Mouse (Mus musculus): ENCODE results near the gene Tsg101.

The Tsg101 gene

DNA sequence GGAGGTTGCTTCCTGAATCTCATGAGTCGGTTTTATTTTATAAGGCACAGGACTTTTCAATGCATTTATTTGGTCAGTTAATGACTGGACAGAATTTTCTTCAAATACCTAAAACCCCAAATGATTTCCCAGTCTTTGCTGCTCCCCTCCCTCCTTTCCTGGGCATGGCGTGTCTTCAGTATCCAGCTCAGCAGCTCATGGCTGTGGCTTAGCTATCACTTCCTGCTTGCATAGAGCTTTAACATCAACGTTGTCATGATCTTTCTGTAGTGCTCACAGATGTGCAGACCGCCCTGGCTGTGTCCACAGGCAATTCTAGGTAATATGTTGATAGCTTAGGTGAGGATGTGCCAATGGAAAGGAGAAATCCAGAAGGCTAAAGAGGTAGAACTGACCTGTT is 47.8 kb downstream of the Tsg101 start:
- DNase-seq = no peak

DNA sequence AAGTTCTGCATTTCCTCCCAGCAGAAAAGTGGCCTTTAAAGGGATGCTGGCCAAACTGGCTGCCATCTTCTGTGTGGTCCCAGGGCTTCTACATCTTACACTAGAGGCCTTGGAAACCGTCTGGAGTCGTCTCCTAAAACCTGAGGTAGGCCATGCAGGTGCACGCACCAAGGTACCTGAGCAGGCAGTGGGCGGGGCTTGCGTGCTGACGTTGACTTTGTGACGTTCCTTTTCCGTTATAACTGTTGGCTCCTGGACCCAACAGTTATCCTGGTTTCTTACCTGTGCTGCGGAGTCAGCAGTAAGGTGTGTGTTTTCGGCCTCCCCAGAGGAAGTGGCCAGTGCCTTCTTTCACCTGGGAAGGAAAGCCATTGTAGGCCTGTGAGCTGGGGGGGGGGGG is 58.8 kb downstream of the Tsg101 start, which contains the start of gene Ldhc:
Gene Ldhc, plus strand, starts transcription at position 208 of the 400 bp plus-strand sequence.
- DNase-seq = no peak

DNA sequence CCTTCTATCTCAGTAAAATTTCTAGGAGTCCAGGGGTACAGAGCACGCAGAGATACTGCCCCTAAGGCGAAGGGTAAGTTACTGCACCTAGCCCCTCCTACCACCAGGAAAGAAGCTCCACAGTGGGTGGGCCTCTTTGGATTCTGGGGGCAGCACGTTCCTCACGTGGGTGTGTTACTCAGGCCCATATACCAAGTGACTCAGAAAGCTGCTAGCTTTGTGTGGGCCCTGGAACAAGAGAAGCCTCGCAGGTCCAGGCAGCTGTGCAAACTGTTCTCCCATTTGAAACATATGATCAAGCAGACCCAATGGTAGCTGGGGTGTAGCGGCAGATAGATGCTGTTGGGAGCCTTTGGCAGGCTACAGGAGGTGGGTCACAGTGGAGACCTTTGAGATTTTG is 60.7 kb downstream of the Tsg101 start:
- DNase-seq = no peak

DNA sequence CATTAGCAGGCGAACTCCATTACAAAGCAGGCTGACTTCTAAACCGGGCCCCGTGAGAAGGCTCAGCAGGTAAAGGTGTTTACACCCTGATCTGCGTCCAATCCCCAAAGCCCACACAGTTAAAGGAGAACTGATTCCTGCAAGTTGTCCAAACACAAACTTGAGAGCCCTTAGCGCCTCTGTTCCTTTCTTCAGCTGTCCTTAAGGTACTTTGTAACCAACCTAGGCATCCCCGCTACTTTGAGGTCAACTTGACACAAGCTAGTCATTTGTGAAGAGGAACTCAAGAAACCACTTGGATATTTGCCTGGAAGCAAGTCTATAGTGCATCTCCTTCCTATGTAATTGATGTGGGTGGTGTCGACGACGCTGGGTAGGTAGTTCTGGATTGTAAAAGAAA is 62.3 kb downstream of the Tsg101 start:
- DNase-seq = no peak

DNA sequence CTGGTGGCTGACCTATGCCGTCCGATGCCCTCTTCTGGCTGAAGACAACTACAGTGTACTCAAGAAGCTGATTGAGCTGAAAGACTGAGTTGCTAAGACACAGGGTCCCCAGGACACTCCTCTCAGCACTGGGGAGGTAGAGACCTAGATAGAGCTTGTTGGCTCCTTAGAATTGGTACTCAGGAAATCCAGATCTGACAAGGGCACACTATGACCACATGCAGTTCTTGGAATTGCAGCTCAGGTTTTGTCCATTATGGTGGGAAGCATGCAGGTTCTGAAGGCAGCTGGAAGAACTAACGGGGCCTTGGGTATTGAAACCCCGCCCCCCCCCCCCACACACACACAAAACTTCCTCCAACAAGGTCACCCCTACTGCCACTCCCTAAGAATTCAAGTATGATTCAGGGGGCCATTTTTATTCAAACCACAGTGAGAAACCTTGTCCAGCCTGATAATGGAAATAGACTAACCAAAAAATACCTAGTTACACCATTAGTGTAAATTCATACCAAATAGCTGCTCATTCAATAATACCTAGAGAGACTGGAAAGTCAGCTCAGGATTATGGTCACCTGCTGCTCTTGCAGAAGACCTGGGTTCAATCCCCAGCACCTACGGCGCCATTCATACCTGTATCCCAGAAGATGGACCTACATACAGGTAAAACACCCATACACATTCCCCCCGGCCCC is 63.8 kb downstream of the Tsg101 start:
- no peak for DNase-seq

DNA sequence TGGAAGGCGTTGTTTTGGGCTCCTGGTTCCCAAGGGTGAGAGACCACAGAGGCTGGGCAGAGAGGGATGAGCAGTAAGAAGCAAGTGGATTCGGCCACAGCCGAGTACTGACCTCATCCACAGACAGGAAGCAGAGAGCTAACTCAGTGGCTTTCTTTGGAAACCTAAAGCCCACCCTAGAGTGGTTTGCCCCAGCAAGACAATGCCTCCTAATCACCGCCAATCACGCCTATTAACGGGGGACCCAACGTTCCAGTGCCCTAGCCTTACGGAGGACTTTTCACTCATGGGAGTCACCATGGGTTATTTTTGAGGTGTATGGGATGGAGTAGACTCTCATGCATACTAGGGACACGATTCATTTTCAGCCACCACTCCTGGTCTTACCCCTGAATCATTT is 66.4 kb downstream of the Tsg101 start:
- DNase-seq = no peak

DNA sequence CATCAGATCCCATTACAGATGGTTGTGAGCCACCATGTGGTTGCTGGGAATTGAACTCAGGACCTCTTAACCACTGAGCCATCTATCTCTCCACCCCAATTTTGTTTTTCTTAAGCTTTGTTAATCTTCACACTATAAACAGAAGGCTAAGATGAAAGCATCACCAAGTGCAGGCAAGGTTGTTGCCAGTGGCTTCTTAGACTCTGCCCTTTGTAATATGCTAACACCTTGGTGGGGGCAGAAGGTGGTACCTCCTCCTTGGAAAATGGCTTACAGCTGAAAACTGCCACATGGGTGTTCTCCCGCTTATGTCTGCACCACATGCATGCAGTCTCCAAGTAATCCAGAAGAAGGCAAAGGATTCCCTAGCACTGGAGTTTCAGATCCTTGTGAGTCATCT is 67.1 kb downstream of the Tsg101 start:
- DNase-seq = peak; percentile 79

DNA sequence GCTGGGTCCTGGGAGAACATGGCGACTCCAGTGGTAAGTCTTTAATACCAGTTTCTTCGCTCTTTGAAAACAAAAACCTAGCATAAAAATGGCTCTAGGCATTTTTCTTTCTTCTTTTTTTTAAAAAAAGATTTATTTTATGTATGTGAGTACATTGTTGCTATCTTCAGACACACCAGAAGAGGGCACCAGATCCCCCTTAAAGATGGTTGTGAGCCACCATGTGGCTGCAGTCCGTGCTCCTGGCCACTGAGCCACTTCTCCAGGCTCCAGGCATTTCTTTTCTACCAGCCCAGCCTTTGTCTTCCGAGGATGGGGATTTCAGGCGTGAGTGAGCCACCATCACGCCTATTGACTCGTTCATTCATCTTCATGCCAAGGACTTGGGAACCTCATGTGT is 68.7 kb downstream of the Tsg101 start:
- no peak for DNase-seq

DNA sequence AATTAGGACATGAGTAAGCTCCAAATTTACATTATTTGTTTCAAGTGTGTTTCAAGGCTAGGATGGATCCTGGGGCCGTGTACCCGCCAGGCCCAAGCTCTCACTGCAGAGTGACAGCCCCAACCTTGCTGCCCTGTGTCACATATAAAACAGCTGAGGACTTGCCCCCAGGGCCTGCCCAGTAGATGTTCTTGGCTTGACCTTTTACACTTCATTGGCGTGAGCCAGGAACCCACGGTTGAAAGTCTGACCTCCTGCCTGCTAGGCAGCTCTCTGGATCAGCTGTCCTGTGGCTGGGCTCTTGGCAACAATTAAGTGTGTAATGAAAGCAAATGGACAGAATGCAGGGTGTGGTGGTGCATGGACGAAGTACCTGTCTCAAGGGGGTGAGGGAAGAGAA is 70.5 kb downstream of the Tsg101 start:
- peak; percentile 72 for DNase-seq

DNA sequence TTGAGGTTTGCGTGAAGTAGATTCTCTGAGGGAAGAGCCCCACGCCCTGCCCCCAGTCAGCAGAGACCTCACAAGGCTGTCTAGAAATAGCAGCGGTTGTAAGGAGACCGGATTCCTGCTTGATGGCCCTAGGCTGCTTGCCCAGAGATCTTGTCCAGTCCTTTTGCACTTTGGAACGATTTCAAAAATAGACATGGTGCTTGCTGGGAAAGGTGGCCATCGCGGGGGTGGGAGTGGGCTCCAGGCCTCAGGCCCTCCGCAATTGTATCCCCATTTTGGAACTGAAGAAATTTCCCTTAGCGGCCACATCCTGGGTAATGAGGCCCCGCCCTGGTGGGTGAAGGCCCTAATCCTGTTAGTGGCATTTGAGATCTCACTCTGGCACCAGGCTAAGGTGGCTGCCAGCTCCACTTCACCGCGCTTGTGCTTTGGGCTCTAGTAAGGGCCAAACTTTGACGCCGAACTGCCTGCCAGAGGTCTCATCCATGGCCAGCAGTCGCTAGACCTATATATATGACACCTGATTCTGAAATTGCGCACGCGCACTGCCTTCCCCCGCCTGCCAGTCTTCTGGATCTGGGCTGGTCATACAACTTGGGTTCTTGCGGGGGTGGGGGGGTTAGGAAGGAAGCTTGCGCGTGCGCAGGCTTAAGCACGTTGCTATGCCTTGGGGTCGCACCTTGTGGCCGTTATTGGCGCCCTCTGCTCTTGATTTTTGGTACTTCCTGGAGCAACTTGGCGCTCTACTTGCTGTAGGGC is 73.1 kb downstream of the Tsg101 start:
- DNase-seq = peak; percentile 82

DNA sequence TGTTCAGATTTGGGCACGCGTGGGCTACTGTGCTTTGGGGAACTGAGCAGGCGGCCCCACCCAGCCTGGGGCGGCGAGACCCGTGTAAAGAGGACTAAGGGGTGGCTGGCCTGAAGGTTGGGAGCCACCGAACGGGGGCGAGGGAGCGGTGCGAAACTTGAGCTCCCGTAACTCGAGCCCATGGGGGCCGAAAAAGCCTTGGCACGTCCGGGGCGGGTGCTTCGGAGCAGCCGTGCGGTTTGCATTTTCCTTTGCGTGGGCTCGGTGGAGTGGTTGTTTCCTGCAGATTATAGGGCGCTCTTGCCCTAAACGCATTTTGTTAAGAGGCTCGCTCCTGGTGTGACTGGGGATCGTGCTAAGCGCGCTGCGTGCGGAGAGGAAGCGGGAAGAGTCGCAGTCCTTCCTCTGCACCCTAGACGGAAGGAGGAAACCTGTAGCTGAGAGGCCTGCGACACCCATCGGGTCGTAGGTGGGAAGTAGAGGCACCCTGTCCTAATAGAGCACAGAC is 73.7 kb downstream of the Tsg101 start:
- DNase-seq = no peak

DNA sequence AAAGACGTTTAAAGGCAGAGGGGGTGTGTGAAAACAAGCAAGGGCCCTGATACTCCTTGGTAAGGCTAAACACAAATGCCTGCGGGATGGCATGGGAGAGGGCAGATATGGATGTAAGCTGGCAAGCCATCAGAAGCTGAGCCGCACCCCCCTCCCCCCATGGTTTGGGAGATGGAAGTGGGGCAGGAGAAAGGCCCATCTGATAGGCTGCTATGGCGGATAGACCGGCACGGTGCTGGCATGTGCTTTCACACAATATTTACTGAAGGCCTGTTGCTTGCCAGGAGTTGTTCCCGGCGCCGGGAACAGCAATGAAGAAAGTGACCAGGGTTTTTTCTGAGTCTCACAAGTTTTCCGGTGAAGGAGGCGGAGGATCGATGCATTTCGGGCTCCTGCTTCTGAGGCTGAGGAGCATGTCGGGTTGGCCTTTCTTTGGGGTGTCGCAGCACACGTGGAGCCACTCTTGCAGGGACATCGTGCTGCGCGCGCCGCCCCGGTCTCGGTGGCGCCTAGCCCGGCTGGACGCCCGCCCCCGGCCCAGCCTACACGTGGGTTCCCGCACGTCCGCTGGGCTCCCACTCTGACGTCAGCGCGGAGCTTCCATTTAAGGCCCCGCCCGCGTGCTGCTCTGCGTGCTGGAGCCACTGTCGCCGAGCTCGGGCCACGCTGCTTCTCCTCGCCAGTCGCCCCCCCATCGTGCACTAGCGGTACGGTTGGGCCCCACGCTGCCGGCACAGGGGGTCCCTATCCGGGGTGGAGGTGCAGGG is 74.4 kb downstream of the Tsg101 start:
- peak; percentile 92 for DNase-seq

DNA sequence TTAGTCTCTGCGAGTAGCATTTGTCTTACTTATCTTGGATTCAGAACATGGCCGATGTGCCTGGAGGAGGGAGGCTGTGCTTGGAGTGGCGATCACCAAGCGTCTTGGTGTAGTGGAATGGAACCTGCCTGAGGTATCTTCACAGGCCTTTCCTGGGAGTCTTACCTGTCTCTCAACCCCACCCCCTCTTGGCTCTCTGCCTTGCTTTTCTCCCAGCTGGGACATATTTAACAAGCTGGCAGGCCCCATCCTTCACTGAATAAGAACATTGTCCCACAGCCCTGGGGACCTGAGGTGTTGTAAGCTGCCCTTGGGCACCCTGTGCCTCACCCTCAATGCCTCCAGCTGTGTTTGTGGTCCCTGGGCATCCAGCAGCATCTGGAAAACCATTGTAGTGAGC is 76.2 kb downstream of the Tsg101 start:
- DNase-seq = no peak

DNA sequence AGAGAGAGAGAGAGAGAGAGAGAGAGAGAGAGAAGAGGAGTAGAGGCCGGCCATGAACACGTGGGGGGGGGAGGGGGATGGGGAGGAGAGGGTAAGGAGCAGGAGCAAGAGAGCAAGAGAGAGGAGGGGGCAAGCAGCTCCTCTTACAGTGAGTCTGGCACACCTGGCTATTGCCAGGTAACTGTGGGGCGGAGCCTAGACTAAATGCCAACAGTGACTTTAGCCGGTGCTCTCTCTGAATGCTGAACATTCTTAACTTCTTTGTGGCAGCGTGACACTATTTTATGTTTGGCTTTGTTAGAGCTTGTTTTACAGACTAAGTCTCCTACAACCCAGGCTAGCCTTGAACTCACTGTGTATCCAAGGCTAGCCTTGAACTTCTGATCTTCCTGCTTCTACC is 77.5 kb downstream of the Tsg101 start:
- no peak for DNase-seq

DNA sequence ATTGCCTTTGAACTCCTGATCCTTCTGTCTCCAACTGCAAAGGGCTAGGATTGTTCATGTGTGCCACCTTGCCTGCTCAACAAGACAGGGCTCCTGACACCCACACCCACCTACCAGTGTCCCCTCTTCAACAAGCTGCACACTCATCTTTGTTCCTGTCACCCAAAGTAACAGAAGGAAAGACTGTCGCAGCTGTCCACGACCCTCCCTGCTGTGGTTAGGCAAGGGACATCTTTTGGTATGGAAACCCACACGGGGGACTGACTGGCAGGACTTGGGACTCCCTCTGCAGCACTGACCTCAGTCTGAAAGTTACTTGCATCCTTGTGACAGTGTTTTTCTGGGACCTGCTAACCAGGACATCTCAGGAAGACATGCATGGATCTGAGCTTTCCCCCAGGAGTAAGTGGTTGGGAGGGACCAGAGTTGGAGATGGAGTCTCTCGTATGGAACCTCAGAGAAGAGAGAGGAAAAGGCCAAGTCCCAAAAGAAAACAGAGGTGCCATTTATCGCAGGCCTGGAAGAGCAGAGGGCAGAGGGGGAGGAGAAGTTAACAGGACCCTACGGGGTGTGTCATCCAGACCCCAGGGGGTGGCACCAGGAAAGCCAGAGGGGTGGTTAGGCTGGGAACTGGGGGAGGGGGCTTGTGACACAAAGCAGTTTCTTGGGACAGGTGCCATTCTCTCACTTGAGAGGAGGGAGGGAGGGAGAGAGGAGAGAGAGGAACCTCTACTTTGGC is 78.8 kb downstream of the Tsg101 start, which contains the start of gene Ldha:
Gene Ldha, plus strand, starts transcription at position 689 of the 739 bp plus-strand sequence.
- no peak for DNase-seq

DNA sequence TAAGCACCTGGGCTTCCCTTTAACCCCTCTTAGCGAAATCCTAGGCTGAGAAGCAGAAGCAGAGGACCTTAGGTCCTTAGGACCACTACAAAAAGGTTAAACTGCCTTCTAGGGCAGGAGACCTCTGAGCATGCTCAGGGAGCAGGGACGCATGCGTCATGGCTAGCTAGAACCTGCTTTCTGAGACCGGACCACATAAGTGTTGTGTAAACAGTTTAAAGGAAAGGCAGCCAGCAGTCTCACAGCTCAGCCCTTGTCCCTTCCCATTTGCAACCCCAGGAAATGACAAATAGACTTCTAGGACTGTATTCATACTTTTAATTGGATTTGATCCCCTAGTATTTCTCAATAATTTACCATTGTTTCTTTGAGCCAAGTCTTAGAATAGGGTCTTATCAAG is 79.4 kb downstream of the Tsg101 start:
- DNase-seq = no peak

DNA sequence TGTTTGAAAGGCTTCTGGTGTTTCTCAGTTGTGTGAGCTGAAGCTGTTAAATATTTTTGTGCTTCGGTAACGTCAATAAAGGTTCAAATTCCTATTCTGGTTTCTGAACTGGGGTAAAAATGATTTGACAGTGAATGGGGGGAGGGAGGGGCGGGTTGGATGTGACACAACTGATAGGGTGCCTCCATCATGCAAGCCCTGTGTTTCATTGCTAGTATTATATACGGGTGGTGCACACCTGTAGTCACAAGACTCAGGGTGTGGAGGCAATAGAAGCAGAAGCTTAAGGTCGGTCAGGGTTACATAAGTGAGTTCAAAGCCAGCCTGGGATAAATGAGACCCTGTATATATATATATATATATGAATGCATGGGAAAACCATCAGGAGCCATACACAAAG is 79.9 kb downstream of the Tsg101 start:
- no peak for DNase-seq

DNA sequence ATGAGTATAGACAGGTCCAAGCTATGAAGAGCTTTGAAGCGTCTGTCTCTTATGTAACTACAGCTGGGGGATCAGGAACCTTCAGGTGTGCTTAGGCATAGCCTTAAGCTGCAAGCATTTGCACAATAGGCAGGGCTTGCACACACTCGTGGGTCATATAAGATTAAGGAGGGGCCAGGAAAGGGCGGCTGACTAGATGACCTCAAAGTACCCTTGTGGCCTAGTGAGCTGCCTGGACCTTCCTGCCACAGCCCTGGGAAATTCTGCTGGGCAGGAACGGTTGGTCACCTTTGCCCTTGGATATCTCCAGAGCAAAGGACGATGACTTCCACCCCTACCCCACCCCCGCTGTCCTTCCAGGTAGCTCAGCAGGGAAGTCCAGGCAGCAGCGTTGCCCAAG is 80.3 kb downstream of the Tsg101 start:
- DNase-seq = peak; percentile 89
